ENCODE assay signal across 24 mouse cellular contexts in the genomic region with DNA sequence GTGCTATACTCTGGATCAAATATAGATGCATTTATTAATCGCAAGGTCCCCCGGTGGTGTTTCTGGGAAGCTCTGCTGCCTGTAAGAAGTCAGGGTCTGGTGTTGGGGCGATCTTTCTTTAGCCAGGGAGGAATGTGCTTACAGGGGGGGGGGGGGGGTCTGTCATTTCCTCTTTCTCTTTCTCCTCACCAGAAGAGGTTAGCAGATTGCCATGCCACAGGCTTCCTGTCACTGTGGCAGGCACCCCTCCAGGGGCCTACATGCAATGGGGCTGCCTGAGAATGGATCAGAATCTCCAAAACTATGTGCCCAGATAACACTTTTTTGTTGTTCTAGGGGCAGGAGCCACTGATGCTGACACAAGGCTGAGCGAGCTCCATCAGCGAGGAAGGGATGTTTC.
A peak's percentile ranks its signal among the peaks of the same experiment; 100 is the strongest.
DNase-seq lines count a peak whose midpoint lies in the region; ATAC-seq and TF ChIP-seq lines count a peak whose summit lies in the region.
"Had no signal": no experiment of that assay in that cellular context is flagged by ENCODE, and none has a peak within 500 bp of the region (broad histone marks: within the 10 kb centered on the region; RNA-seq: fewer than 3 reads in every experiment).

No protein-coding gene starts in this region.

- H3K4me3 ChIP-seq in bone marrow macrophage, adult 2 months (ENCODE audit: insufficient read depth, low read length) = no peak overlapping the region
- H3K4me3 ChIP-seq: heart, embryonic 15.5 days; limb, embryonic 10.5 days; midbrain, embryonic 12.5 days; neural tube, embryonic 12.5 days had no signal

- TF ChIP-seq POLR2A in bone marrow macrophage, adult 2 months (IDR thresholded peaks at IDR 0.05; ENCODE audit: borderline replicate concordance, low read depth, low read length) = no peak

- TF ChIP-seq CTCF in bone marrow macrophage, adult 2 months (IDR thresholded peaks at IDR 0.05; ENCODE audit: low read depth, low read length) = no peak

- peak; percentile 57 for ATAC-seq in megakaryocyte progenitor cell, adult 5-6 weeks (replicated peaks; ENCODE audit: poor library complexity)
- ATAC-seq: activated CD4-positive, CD25-positive, alpha-beta regulatory T cell, adult 4 months; CD4-positive, CD25-positive, alpha-beta regulatory T cell, adult 4 months; forebrain, embryonic 16.5 days; Patski had no signal

- peak; percentile 36 to 42 for DNase-seq in spleen, postnatal 36 days (ENCODE audit: low spot score in 2 of 2)
- no peak for DNase-seq in spleen, postnatal 14 days (ENCODE audit: low spot score in 2 of 2)
- DNase-seq in thymus, postnatal 4 days = peak; percentile 38
- DNase-seq in cerebellum, postnatal 10 days = no peak
- no peak for DNase-seq in frontal cortex, postnatal 25 days (ENCODE audit: low spot score in 2 of 2)
- DNase-seq: adrenal gland, postnatal 36 days; cerebellum, adult 9-11 months; embryo, embryonic 11 days; heart, postnatal 4 days; kidney, adult 11 months; lung, adult 2 months; lung, postnatal 4 days; right cerebral cortex, adult 18-20 months had no signal

- H3K4me1 ChIP-seq in bone marrow macrophage, adult 2 months (ENCODE audit: control insufficient read depth, insufficient read depth, low read length) = peaks cover 9% of the 10 kb centered on the region
- H3K4me1 ChIP-seq: heart, embryonic 15.5 days; neural tube, embryonic 12.5 days had no signal

- H3K27ac ChIP-seq in bone marrow macrophage, adult 2 months (ENCODE audit: insufficient read depth, low read depth, low read length) = peak overlapping the region; percentile 26; the same call in 1 of the 2 replicates
- H3K27ac ChIP-seq: heart, embryonic 15.5 days; kidney, postnatal 0 days; limb, embryonic 10.5 days; midbrain, embryonic 12.5 days; neural tube, embryonic 12.5 days had no signal

Comparison
In these comparisons a context has a peak if more than half of its experiments do, and no peak if none do; other contexts are left out.
1. DNase-seq: peak in spleen, postnatal 36 days (2 of 2) and thymus, postnatal 4 days (single experiment); none in spleen, postnatal 14 days (0 of 2), cerebellum, postnatal 10 days (0 of 2) and frontal cortex, postnatal 25 days (0 of 2).